Mouse (Mus musculus) kidney, postnatal 10 days (tissue): Measurements from ENCODE around the gene Atp13a2.
A peak's percentile ranks its signal among the peaks of the same experiment; 100 is the strongest.

Experiments used
- DNase-seq: peaks from one replicate; pipeline ENCODE4 v3.0.0; 2021; ENCODE audit warnings: mixed read lengths

Atp13a2 gene

GRCm38 (mm10) chr4:140986711-140987395 lies at the start of gene Atp13a2:
Gene Atp13a2, plus strand, starts transcription at chr4:140986873.
- DNase-seq: peak; percentile 95

- no peak for DNase-seq
Measured at GRCm38 (mm10) chr4:140944356-140944755, 42.3 kb upstream of the Atp13a2 start.

- no peak for DNase-seq
Measured at GRCm38 (mm10) chr4:140944961-140945442, 41.7 kb upstream of the Atp13a2 start.

GRCm38 (mm10) chr4:140945571-140945970 lies 41.1 kb upstream of the Atp13a2 start:
- no peak for DNase-seq

GRCm38 (mm10) chr4:140946048-140946447 lies 40.6 kb upstream of the Atp13a2 start:
- DNase-seq: no peak

GRCm38 (mm10) chr4:140946580-140947205 lies 40.0 kb upstream of the Atp13a2 start:
- DNase-seq: no peak

GRCm38 (mm10) chr4:140947487-140948440 lies 38.9 kb upstream of the Atp13a2 start:
- no peak for DNase-seq

GRCm38 (mm10) chr4:140948481-140948880 lies 38.2 kb upstream of the Atp13a2 start:
- DNase-seq: peak; percentile 57

GRCm38 (mm10) chr4:140949052-140949451 lies 37.6 kb upstream of the Atp13a2 start:
- DNase-seq: no peak

- no peak for DNase-seq
Measured at GRCm38 (mm10) chr4:140949616-140950015, 37.1 kb upstream of the Atp13a2 start.

GRCm38 (mm10) chr4:140950574-140950973 lies 36.1 kb upstream of the Atp13a2 start:
- peak; percentile 79 for DNase-seq

GRCm38 (mm10) chr4:140951861-140952641 lies 34.6 kb upstream of the Atp13a2 start:
- DNase-seq: no peak

GRCm38 (mm10) chr4:140957131-140957702 lies 29.5 kb upstream of the Atp13a2 start:
- no peak for DNase-seq

- DNase-seq: peak; percentile 80
Measured at GRCm38 (mm10) chr4:140957725-140958124, 28.9 kb upstream of the Atp13a2 start.

- no peak for DNase-seq
Measured at GRCm38 (mm10) chr4:140958319-140958718, 28.4 kb upstream of the Atp13a2 start.

- DNase-seq: no peak
Measured at GRCm38 (mm10) chr4:140959128-140959679, 27.5 kb upstream of the Atp13a2 start.

- DNase-seq: no peak
Measured at GRCm38 (mm10) chr4:140959715-140960479, 26.8 kb upstream of the Atp13a2 start.

- DNase-seq: peak; percentile 98
Measured at GRCm38 (mm10) chr4:140960781-140961466, 25.7 kb upstream of the Atp13a2 start, which contains the start of gene Sdhb. Gene Sdhb, plus strand, starts transcription at chr4:140961203.

GRCm38 (mm10) chr4:140961467-140962206 lies 25.0 kb upstream of the Atp13a2 start:
- DNase-seq: no peak
